Mouse (Mus musculus): Measurements from ENCODE around the gene Vmn1r5.
"Not testable (repeated sequence)": the region's sequence is repeated elsewhere in the genome, so short reads cannot be mapped to it uniquely, and the experiment has no call there.

Gene Vmn1r5

DNA sequence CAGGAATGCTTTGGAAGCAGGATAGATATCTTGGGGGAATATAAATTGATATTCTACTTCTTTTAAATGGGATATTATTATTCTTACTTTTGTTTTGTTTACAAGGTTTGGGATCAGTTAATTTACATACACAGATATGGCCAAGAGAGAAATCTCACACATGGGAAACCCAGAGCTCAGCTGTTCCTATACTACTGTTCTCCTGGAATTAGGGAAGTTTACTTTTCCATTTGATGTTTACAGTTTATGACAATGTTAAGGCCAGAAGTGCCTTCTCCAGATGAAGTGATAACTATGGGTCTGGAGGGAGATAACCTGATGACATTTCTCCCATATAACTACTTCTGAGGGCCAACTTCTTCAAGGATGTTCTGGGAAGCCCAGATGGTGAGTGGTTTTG is at the start of gene Vmn1r5:
Gene Vmn1r5 (plus strand): TSS at position 301 of the 400 bp plus-strand sequence.
- no peak for DNase-seq (ENCODE audit: low spot score)

DNA sequence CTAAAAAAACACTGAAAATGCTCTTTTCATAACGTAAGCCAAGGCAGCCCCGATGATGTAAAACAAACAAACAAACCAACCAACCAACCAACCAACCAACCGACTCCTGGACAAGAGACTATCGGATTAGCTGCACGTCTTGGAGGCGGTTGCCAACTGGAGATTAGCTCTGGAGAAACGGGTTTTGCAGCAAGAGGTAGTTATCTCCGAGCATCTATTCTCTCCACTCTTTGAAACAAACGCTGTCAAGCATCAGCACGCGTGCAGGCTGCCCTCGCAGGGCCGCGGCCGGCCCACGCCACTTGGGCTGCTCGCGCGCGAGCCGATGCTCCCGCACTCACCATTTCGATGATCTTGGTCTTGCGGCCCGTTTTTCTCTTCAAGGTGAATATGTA is 46.7 kb upstream of the Vmn1r5 start:
- DNase-seq (ENCODE audit: low spot score), result no peak

DNA sequence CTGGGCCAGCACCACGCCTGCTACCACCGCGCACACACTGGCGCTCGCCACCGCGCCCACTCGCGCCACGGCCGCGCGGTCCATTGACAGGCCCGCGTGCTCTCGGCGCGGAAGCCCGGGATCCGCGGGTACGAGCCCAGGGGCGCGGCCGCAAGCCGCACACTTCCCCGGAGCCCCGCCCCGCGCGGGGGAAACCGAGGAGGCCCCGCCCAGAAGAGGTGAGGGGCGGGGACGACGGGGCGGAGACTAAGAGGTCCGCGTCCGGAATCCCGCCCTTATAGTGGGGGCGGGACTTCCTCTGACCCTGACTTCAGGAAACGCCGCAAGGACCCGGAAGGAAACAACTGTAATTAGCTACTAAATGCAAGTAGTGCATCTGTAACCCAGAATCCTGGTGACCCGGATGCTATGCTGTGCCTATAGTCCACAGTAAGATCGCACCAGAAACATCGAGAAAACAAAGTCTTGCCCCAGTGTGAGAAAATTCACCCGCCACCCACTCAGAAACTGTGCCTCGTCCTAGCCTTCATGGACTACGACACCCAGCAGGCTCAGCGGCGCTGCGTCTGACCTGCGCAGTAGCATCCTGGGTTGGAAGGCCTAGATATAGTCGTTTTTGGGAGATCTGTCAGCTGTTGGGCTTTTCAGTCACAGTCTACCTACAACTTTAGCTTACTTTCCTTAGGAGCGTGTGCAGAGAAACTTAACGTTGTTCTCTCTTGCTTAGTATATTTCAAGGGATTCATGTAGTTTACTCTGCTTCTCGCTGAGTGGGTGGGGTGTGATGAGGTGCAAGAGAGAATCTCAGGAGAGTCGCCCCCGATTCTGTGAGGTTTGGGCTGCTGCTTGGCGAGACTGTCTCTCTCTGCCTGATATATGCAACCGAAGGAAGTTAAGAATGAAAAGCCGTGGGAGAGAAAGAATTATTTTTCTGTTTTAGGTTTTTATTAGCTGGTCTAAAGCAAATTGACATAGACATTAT is 46.1 kb upstream of the Vmn1r5 start, which contains the start of the genes Nt5c3 and Vmn1r4:
Gene Nt5c3 (minus strand): TSS at position 207 of the 982 bp plus-strand sequence.
Gene Vmn1r4 (plus strand): TSS at position 290 of the 982 bp plus-strand sequence.
- peak; percentile 98 for DNase-seq (ENCODE audit: low spot score)

DNA sequence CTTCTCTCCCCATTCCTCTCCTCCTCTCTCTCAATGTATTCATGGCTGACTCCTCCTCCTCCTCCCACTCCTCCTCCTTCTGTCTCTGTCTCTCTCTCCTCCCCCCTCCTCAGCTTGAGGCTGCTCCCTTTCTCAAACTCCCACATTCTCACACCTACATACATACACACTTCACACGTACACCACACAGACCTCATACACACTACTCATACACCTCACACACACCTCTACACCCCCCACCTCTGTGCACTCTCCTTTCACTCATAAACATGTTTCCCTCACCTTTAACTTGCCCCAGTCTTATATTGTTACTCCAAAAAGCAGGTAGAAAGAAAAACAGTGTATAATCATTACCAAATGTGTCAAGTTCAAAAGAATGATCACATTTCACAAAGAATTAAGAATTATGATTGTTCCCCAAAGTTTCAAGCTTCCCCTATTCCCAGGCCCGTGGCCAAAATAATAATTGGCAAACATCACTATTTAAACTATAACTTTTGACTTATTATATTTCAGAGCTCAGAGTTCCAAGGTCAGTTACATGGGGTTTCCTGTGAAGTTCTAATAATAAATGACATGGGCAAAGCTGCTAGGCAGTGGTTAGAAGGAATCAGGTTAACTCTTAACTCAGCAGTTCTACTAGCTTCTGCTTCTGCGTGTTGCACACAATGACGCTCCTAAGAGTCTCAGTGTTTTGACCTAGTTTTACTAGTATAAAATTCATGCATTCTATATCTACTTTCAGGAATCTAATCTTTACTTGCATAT is 38.2 kb upstream of the Vmn1r5 start:
- no peak for DNase-seq (ENCODE audit: low spot score)

DNA sequence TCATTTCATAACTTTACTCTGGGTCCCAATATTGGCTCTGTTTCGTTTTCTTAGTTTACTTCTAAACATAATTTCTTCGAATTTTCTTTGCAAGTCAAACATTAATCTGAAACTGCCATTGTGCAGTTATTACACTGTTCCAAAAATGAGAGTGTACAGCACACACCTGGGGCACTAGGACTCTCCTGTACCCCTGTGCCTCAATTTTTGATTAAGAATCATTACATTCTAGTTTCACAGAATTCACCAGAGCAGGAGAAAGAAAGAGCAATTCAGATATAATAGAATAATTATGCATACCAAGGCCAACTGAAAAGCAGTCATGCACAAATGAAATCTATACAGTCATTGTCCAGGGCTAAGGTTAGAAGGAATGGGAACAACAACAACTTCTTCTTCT is 37.6 kb upstream of the Vmn1r5 start:
- DNase-seq (ENCODE audit: low spot score), result no peak

DNA sequence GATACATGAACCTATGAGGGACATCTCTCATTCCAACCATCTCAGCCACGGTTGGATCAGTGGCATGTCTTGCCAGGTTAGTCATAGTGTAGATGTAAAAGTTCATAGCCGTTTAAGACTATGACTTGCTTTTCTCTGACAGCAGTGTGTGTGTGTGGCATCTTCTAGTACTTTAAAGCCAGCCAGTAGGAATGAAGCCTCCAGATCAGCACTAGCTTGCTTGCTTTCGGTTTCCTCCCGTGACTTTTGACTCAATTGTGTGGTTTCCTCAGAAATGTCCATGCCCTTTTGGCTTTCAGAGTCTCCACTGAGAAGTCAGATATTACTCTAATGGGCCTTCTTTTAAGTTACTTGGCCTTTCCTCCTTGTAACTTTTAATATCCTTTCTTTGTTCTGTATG is 35.7 kb upstream of the Vmn1r5 start:
- no peak for DNase-seq (ENCODE audit: low spot score)

DNA sequence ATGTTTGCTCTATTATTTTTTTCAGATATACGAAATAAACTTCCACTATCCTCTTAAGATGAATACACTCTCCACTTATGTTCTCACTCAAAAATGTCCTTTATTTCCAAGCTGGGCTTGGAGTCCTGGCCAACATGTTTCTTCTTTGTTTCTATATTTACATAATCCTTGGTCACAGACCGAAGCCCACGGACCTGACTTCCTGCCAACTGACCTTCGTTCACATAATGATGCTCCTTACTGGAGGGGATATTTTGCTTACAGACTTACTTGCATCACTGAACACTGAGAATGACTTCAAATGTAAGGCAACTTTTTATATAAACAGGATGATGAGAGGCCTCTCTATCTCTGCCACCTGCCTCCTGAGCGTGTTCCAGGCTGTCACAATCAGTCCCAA is 13.6 kb upstream of the Vmn1r5 start:
- DNase-seq (ENCODE audit: low spot score), result no peak

DNA sequence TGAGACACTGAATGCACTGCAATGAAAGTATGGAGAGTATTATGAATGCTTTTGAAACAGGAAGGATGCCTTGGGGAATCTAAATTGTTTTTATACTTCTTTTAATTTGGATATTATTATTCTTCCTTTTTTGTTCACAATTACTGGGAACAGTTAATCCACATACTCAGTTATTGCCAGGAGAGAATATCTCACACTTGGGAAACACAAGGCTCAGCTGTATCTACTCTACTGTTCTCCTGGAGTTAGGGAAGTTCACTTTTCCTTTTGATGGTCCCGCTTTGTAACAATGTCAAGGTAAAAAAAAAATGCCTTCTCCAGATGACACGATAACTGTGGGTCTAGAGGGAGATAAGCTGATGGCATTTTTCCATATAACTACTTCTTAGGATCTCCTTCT is 26.9 kb downstream of the Vmn1r5 start, which contains the start of gene Vmn1r6:
Gene Vmn1r6 (plus strand): TSS at position 301 of the 400 bp plus-strand sequence.
- no peak for DNase-seq (ENCODE audit: low spot score)

DNA sequence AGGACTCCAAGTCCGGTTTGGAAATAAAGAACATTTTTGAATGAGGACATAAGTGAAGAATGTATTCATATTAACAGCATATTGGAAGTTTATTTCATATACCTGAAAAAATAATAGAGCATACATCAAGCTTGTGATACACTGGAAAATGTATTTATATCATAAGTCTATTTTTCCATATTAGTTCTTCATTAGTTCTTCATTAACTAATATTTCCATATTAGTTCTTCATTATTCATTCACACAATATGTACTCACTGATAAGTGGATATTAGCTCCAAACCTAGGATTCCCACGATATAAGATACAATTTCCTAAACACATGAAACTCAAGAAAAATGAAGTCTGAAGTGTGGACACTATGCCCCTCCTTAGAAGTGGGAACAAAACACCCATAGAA is 55.2 kb downstream of the Vmn1r5 start, which contains the start of gene Vmn1r7:
Gene Vmn1r7 (minus strand): TSS at position 101 of the 400 bp plus-strand sequence.
- not testable (repeated sequence) for DNase-seq (ENCODE audit: low spot score)

DNA sequence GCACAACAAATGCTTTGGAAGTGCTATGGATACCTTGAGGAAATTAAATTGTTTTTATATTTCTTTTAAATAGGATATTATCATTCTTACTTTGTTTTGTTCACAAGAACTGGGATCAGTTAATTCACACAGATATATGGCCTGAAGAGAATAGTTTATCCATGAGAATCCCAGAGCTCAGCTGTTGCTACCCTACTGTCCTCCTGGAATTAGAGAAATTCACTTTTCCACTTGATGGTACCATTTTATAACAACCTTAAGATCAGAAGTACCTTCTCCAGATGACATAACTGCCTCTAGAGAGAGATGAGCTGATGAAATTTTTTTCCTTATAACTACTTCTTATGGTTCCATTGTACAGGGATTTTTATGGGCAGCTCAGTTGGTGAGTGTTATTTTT is 61.9 kb downstream of the Vmn1r5 start, which contains the start of gene Vmn1r8:
Gene Vmn1r8 (plus strand): TSS at position 301 of the 400 bp plus-strand sequence.
- no peak for DNase-seq (ENCODE audit: low spot score)

DNA sequence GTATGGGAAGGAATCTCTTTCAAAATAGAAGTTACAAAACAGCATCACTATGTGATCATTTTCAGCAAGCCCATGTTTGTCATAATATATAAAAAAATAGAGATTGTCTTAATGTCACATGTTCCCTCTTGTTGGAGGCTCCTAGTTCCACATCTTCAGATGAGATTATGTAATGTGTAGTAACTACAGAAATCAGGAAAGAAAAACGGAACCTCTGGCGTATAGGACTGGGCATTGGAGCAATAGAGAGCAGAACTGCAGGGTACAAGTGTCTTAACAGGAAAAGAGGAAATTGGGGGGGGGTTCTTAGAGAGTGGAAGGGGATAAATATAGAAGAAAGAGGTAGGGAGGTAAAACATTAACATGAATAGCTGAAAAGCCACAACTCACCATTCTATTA is 64.6 kb downstream of the Vmn1r5 start:
- no peak for DNase-seq (ENCODE audit: low spot score)

Data from retina, embryonic 14.5 days (tissue).